Mouse (Mus musculus) large intestine, adult 2 months (tissue): ENCODE results near the gene Mmd. TPM values are rescaled to one million over a fixed set of nuclear protein-coding genes. Genes with fewer than 3 reads are reported as not detected.

Experiments
- polyA plus RNA-seq: library from polyadenylated mRNA; depleted of rRNA; stranded (reverse); fragments of >200 nt; gene quantifications from 2 replicates; pipeline ENCODE4 v1.2.3, GENCODE M21; 2012; rRNA removed

Gene Mmd
- polyA plus RNA-seq, 1 experiment = 17.9 TPM

Other genes starting within 250 kb of the Mmd start
- gene Pctp, start 246.6 kb upstream of the Mmd start, polyA plus RNA-seq = 3.9 and 4.9 TPM in 2 replicates
- gene Tmem100, start 219.1 kb upstream of the Mmd start, polyA plus RNA-seq = 1.5 and 1.7 TPM in 2 replicates
- 1.8 and 3.1 TPM in 2 replicates for gene Gm45716, start 61.8 kb upstream of the Mmd start, polyA plus RNA-seq
- 0.40 and 1.4 TPM in 2 replicates for gene Hlf, start 141.4 kb downstream of the Mmd start, polyA plus RNA-seq